Mouse (Mus musculus) natural killer cell, adult 2 months (primary cell): Measurements from ENCODE around the gene Cnot2.
A peak's percentile ranks its signal among the peaks of the same experiment; 100 is the strongest.
"Not testable (repeated sequence)": the region's sequence is repeated elsewhere in the genome, so short reads cannot be mapped to it uniquely, and the experiment has no call there.

Experiments
- DNase-seq, 2 experiments: peaks; one replicate each; pipeline ENCODE4 v3.0.0; 2022; ENCODE audit warnings: low spot score in 2 of 2

The Cnot2 gene

DNA sequence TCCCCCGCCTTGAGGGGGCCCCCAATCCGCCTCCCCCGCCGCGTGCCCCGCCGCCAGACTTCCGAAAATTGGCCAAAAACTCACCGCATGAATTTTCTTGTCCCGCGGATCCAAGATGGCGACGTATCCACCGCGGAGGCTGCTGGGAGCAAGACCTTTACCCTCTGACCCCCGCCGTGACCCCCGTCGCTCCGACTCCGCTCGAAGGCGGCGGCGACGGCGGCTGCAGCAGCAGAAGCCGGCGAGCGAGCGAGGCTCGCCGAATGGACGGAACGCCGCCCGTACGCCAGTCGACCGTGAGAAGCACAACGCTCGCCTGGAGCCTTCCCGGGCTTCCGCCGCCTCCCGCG lies at the start of gene Cnot2:
TSS of gene Cnot2 (minus strand) at position 143 of the 350 bp plus-strand sequence.
- peak; percentile 86 to 90 for DNase-seq

- no peak for DNase-seq
These were observed 47.6 kb upstream of the Cnot2 start for GRCm38 (mm10) chr10:116628926-116629325.

DNA sequence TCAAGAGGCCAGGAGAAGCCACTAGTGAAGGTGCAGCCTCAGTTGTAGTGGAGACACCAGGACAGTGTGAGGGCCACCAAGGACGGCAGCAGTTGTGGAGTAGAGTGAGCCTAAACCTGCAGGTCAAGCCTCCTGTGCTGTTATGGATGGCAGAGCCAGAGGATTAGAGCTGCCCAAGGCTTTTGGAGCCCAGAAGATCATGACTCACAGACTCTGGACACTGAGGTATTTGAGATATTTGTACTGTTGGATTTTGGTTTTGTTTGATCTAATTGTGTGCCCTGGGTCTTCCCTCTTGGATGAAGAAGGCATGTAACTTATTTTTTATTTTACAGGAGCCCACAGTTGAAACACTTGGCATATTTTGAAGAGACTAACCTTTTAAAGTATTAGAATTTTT lies 44.7 kb upstream of the Cnot2 start:
- no peak for DNase-seq

DNA sequence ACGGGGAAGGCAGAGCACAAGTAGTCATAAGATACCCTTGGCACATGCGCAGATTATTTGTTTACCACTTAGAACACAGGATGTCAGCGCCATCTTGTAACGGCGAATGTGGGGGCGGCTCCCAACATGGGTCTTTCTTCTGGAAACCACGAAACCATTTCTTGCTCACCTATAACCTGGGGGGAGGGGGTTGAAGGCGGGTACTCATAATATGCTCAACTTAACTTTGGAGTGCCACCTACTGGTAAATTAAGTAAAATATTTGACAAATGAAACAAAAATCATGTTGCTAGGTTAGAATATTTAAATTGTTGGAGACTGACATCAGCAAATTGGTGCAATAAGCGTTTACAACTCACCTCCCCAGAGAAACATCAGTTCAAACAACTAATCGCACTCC lies 31.9 kb upstream of the Cnot2 start:
- DNase-seq = peak in 1 of 2 experiments; percentile 43

DNA sequence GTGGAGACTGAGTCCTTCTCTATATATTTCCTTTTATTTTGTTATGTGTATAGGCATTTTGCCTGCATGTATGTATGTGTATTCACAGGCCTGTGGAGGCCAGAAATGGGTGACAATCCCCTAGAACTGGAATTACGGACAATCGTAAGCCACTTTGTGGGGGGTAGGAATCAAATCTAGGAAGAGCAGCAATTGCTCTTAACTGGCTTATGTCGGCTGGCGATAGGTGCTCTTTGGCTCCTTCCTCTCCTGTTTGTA lies 23.5 kb upstream of the Cnot2 start:
- DNase-seq = no peak

- DNase-seq = no peak
These were observed 23.0 kb upstream of the Cnot2 start for GRCm38 (mm10) chr10:116604081-116604904.

- DNase-seq = no peak
These were observed 17.9 kb upstream of the Cnot2 start for GRCm38 (mm10) chr10:116599056-116599850.

DNA sequence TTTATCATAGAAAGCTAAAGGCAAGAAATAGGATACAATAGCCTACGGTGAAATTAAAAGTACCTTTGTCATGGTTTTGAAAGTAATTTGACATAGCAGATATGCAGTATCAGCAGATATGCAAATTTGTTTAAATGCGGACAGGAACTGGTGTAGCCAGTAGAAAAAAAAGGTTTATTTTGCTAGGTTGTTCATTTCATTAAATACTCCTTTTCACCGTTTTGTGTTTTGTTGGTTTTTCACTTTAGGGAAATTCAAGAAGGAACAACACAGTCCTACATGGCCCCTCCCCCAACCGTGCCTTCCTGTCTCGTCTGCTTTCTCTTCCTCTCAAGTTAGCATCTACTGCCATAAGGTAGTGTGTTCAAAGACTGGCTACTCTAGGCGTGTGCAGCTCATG lies 1.4 kb upstream of the Cnot2 start:
- peak in 1 of 2 experiments; percentile 72 for DNase-seq

DNA sequence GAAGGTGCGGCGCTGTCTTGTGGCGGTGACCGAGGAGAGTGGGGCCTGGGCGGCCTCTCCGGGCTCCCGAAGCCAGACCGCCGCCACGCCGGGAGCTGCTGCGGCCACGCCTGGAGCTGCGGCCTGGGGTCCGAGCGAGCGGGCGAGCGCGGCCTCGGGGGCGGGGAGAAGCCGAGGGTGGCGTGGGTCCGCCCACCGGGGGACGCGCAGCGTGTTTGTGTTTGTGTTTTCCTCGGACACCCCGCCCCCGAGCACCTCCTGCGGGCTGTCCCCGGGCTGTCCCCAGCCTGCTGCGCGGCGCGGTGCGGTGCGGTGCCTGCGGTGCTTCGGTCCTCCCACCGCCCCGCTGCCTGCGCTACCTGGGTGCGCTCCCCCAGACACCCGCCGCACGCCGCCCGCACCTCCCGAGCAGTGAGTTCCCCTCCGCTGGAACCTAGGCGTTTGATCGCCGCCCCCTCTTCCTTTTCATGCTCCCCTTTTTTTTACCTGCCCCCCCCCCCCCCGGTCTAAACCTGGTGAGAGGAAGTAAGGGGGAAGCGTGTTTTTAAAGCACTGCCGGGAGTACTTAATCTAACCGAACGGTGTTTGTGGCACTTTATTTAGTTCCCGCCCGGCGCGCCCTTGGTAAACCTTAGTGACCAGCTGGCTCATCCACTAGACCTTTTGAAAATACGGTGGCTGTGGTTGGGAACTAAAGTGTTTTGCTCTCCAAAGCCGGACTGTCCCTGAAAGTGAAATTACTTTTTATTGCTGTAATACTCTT lies 589 bp upstream of the Cnot2 start:
- DNase-seq = peak; percentile 43 to 59

GRCm38 (mm10) chr10:116580591-116581358 lies 536 bp downstream of the Cnot2 start:
- peak; percentile 37 to 51 for DNase-seq

- DNase-seq = no peak
These were observed 1.8 kb downstream of the Cnot2 start for GRCm38 (mm10) chr10:116579478-116579877.

DNA sequence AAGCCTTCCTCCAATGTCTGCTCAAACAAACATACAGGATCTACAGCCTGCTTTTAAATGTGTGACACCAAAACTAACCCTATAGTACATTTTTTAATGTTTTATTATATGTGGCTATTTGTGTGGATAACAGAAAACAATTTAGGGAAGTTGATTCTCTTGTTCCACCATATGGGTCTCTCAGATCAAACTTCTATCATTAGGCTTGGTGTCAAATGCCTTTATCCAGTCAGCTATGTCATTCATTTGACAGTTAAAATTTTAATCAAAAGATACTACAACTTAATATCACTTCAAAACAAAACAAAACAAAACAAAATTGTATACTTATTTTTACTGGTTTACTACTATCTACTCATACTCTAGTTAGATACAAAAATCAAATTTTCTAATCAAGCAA lies 2.9 kb downstream of the Cnot2 start:
- no peak for DNase-seq

GRCm38 (mm10) chr10:116577181-116577580 lies 4.1 kb downstream of the Cnot2 start:
- DNase-seq = no peak

- DNase-seq = not testable (repeated sequence)
These were observed 5.2 kb downstream of the Cnot2 start for GRCm38 (mm10) chr10:116576071-116576470.

DNA sequence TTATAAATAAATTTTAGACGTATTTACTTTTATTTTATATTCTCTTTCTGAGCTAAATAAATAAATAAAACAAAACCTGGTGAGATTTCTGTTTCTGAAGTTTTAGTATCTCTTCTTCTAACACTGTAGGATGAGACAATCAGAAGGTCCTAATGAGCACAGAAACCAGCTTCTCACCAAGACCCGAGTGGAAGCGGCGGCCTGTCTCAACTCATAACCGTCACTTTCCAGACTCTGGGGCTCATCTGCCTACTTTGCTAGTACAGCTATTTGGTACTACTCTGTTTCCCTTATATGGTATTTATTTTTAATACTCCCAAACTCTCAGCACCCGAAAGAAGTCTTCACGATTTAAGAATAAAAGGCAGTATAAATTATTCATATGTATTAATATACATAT lies 10.8 kb downstream of the Cnot2 start:
- no peak for DNase-seq

- no peak for DNase-seq
These were observed 12.8 kb downstream of the Cnot2 start for GRCm38 (mm10) chr10:116568539-116568938.

DNA sequence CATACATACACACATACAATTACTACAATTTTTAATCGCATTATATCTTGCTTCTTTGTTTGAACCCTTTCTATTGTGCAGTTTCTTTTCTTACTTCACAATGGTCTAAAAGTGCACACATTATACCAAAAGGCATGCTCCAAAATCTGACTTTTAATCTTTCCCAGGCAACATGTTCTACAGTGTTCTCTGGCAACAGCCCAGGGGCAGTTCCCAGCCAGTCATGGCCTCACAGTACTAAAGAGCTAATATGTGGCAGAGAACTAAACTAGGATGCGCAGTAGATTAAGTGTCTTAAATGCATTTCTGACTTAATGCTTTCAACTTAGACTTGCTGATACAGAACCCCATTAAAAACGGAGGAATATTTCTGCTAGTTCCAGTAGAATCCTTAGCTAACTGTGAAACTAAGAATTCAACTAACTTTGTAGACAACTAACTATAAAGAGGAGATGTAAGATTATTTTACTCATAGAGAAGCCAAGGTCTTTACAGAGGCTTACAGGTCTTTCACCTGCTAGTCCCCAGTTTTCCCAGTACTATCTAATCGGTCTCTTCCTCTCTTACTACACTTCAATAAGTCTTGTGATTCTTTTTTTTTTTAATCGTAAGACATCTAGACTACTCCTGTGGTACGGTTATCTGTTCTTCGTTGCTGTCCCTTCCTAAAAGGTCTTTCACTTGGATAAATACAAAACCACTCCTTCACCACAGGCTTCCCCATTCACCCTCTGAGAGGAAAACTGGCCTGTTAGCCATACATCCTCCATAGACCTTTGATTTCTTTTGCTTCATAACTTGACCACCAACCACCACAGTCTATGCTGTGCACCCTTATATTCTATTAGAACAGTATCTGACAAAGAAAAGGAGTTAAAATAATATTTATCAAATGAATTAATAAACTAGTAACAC lies 13.6 kb downstream of the Cnot2 start:
- DNase-seq = no peak

- not testable (repeated sequence) for DNase-seq
These were observed 14.8 kb downstream of the Cnot2 start for GRCm38 (mm10) chr10:116566492-116566891.

DNA sequence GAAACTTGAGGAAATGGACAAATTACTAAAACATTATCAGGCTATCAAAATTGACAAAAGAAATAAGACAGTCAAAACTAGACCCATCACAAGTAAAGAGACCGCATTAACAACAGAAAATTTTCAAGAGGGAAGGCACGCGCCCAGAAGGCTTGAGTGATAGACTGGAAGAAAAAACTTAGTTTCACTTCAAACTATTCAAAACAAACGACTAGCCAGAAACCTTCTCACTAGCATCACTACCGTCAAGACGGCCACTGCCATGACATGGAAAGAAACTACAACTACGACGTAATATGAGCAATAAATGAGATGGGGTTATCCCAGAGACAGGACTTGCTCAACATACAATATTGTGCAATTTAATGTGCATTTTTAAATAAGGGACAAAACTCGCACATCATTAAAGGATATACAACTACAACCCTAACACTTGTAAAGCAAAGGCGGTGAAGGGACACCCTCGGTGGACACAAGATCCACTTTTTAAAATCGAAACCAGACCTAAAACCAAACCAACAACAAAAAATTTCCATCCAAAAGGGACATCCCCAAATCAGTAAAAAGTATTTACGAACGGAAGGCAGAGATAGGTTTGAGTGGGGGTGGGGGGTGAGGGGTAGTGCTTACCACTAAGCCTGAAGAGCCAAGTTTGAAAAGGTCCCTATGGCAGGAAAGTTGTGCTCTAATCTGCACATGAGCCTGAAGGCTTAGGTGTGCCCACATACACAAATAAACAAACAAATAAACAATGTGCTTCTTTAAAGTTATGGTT lies 16.3 kb downstream of the Cnot2 start:
- DNase-seq = peak in 1 of 2 experiments; percentile 29
